12 mouse cellular contexts compared by ENCODE assay signal in the genomic region with DNA sequence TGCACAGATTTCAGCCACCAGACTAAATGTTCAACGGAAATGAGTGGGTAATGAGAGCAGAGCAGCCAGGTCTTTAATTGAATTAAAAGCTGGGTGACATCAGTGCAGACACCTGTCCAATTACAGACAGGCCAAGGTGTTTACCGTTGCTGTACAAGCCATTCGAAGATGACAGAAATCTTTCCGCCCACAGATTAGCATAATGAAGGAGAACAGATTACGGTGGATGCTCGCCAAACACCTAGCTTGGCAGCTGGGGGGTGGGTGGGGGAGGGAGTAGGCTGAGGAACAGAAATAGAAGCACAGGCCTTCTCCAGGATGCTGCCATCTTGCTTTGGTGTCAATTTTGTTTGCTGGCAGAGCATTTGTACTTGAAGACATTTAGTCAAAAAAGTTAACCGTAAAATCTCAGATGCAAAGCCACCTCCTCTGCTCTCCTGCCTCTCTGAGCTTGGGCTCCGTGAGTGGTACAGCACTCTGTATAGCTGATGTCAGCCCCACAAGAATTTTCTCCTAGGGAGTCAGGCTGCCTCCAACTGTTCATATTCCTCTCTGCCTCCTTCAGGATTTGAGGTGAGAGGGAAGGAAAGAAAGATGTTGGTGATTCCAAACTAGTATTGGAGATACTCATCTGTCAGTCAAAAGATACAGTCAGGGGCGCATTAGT.
A peak's percentile ranks its signal among the peaks of the same experiment; 100 is the strongest.
DNase-seq lines count a peak whose midpoint lies in the region; ATAC-seq lines count a peak whose summit lies in the region.
"Had no signal": no experiment of that assay in that cellular context is flagged by ENCODE, and none has a peak within 500 bp of the region (broad histone marks: within the 10 kb centered on the region; RNA-seq: fewer than 3 reads in every experiment).

No protein-coding gene starts in this region.

- 80% methylated on average over 9 of the region's 9 CpGs for WGBS in embryonic facial prominence, embryonic 14.5 days
- 91% methylated on average over 9 of the region's 9 CpGs for WGBS in embryonic facial prominence, embryonic 10.5 days
- 87% methylated on average over 9 of the region's 9 CpGs for WGBS in intestine, embryonic 15.5 days

- no peaks in the 10 kb centered on the region for H3K9me3 ChIP-seq in embryonic facial prominence, embryonic 14.5 days (ENCODE audit: control insufficient read depth, low read length)
- no peaks in the 10 kb centered on the region for H3K9me3 ChIP-seq in embryonic facial prominence, embryonic 10.5 days
- no peaks in the 10 kb centered on the region for H3K9me3 ChIP-seq in intestine, embryonic 15.5 days

- peak; percentile 44; the same call in 1 of the 2 replicates for ATAC-seq in embryonic facial prominence, embryonic 14.5 days (ENCODE audit: low read depth)
- ATAC-seq in intestine, embryonic 15.5 days, result no peak

- H3K4me1 ChIP-seq in embryonic facial prominence, embryonic 14.5 days (ENCODE audit: control insufficient read depth, insufficient read depth, low read length), result no peaks in the 10 kb centered on the region
- H3K4me1 ChIP-seq in embryonic facial prominence, embryonic 10.5 days, result no peaks in the 10 kb centered on the region
- H3K4me1 ChIP-seq in intestine, embryonic 15.5 days (replicated peaks), result no peaks in the 10 kb centered on the region

- no peak overlapping the region for H3K9ac ChIP-seq in embryonic facial prominence, embryonic 14.5 days (ENCODE audit: low read depth, low read length)
- no peak overlapping the region for H3K9ac ChIP-seq in intestine, embryonic 15.5 days
- H3K9ac ChIP-seq: liver, embryonic 14.5 days had no signal

- no peaks in the 10 kb centered on the region for H3K27me3 ChIP-seq in embryonic facial prominence, embryonic 14.5 days (replicated peaks; ENCODE audit: control insufficient read depth, insufficient read depth, low read length)
- H3K27me3 ChIP-seq in embryonic facial prominence, embryonic 10.5 days (replicated peaks; ENCODE audit: low read depth, poor library complexity, severe bottlenecking), result no peaks in the 10 kb centered on the region
- H3K27me3 ChIP-seq in intestine, embryonic 15.5 days (replicated peaks), result no peaks in the 10 kb centered on the region

- H3K36me3 ChIP-seq in embryonic facial prominence, embryonic 14.5 days (ENCODE audit: control insufficient read depth, insufficient read depth, low read length), result no peaks in the 10 kb centered on the region
- no peaks in the 10 kb centered on the region for H3K36me3 ChIP-seq in embryonic facial prominence, embryonic 10.5 days (replicated peaks)
- H3K36me3 ChIP-seq in intestine, embryonic 15.5 days, result no peaks in the 10 kb centered on the region

- peak; percentile 10 for DNase-seq in embryonic facial prominence, embryonic 14.5 days (ENCODE audit: low spot score)
- DNase-seq in embryonic facial prominence, embryonic 10.5 days (ENCODE audit: low spot score), result no peak
- peak; percentile 15 for DNase-seq in right cerebral cortex, adult 18-20 months
- DNase-seq in right cerebral cortex, postnatal 4 days, result no peak
- peak; percentile 7 for DNase-seq in layer of hippocampus, adult 9-10 months (ENCODE audit: low spot score)
- DNase-seq in kidney, postnatal 4 days, result no peak
- no peak for DNase-seq in kidney, postnatal 10 days
- DNase-seq: adrenal gland, postnatal 25 days; cerebellum, adult 11 months; embryo, embryonic 11 days had no signal

- no peak overlapping the region for H3K4me3 ChIP-seq in embryonic facial prominence, embryonic 14.5 days (ENCODE audit: low read depth, low read length)
- H3K4me3 ChIP-seq in embryonic facial prominence, embryonic 10.5 days, result no peak overlapping the region
- no peak overlapping the region for H3K4me3 ChIP-seq in intestine, embryonic 15.5 days (replicated peaks)

- no peak overlapping the region for H3K27ac ChIP-seq in embryonic facial prominence, embryonic 14.5 days (replicated peaks; ENCODE audit: low read depth, low read length)
- no peak overlapping the region for H3K27ac ChIP-seq in embryonic facial prominence, embryonic 10.5 days (replicated peaks)
- no peak overlapping the region for H3K27ac ChIP-seq in intestine, embryonic 15.5 days
- H3K27ac ChIP-seq: liver, embryonic 14.5 days had no signal

- no peak overlapping the region for H3K4me2 ChIP-seq in embryonic facial prominence, embryonic 14.5 days (ENCODE audit: low read depth, low read length)
- H3K4me2 ChIP-seq in intestine, embryonic 15.5 days (replicated peaks), result no peak overlapping the region

Comparison
In these comparisons a context has a peak if more than half of its experiments do, and no peak if none do; other contexts are left out.
1. DNase-seq: peak in embryonic facial prominence, embryonic 14.5 days (single experiment), right cerebral cortex, adult 18-20 months (single experiment) and layer of hippocampus, adult 9-10 months (single experiment); none in embryonic facial prominence, embryonic 10.5 days (single experiment), right cerebral cortex, postnatal 4 days (single experiment), kidney, postnatal 4 days (0 of 2) and kidney, postnatal 10 days (single experiment).